Mouse (Mus musculus) ES-Bruce4 (cell line): ENCODE results near the gene Cfap70.

Experiments
- CTCF ChIP-seq: IDR thresholded peaks from one replicate; pipeline ENCODE4 v1.8.1; 2011; ENCODE audit warnings: low read depth, low read length
- POLR2A ChIP-seq: IDR thresholded peaks from one replicate; pipeline ENCODE4 v1.8.1; 2011; ENCODE audit warnings: low read length; ENCODE audit not compliant: insufficient read depth

DNA sequence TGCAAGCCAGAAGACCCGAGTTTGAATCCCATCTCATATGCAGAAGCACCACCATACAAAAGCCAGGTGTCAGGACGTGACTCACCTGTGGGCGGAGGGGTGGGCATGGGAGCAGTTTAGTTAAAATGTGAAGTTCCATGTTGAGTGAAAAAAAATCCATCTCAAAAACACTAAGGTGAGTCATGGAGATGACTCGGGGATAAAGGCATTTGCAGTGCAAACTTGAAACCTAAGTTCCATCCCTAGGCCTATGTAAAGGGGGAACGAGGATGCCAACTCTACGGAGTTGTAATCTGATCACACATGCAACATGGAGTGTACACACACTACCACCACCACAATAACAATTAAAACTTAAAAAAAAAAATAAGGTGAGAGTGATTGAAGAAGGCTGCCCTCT is 29.0 kb downstream of the Cfap70 start:
- TF ChIP-seq CTCF, result no peak
- TF ChIP-seq POLR2A, result no peak
